Mouse (Mus musculus) thymus, postnatal 36 days (tissue): Measurements from ENCODE around the gene S100a6.

Experiments
- DNase-seq, 2 experiments: peaks; one replicate each; pipeline ENCODE4 v3.0.0; 2022; ENCODE audit warnings: mixed read lengths in 2 of 2

S100a6 gene

GRCm38 (mm10) chr3:90629298-90629697, 16.6 kb downstream of the S100a6 start:
- no peak for DNase-seq

- DNase-seq = no peak
These were observed 19.3 kb downstream of the S100a6 start for GRCm38 (mm10) chr3:90631984-90632383.

GRCm38 (mm10) chr3:90638511-90639275, 26.0 kb downstream of the S100a6 start:
- DNase-seq = no peak

GRCm38 (mm10) chr3:90639511-90640154, 27.0 kb downstream of the S100a6 start:
- DNase-seq = peak; percentile 64 to 65

GRCm38 (mm10) chr3:90640981-90641380, 28.3 kb downstream of the S100a6 start:
- DNase-seq = no peak

GRCm38 (mm10) chr3:90644220-90644619, 31.5 kb downstream of the S100a6 start:
- DNase-seq = peak; percentile 58 to 62

GRCm38 (mm10) chr3:90647291-90647690, 34.6 kb downstream of the S100a6 start:
- no peak for DNase-seq

- DNase-seq = no peak
These were observed 36.3 kb downstream of the S100a6 start for GRCm38 (mm10) chr3:90648981-90649380.

- DNase-seq = no peak
These were observed 37.1 kb downstream of the S100a6 start for GRCm38 (mm10) chr3:90649832-90650231.

- DNase-seq = peak; percentile 38 to 61
These were observed 40.3 kb downstream of the S100a6 start for GRCm38 (mm10) chr3:90652878-90653508.

GRCm38 (mm10) chr3:90653717-90654116, 41.0 kb downstream of the S100a6 start, which contains the start of gene S100a7a:
TSS of gene S100a7a (plus strand) at chr3:90654017.
- DNase-seq = no peak

- no peak for DNase-seq
These were observed 44.7 kb downstream of the S100a6 start for GRCm38 (mm10) chr3:90657405-90657804.

GRCm38 (mm10) chr3:90659364-90660044, 46.8 kb downstream of the S100a6 start:
- DNase-seq = no peak

GRCm38 (mm10) chr3:90664219-90664618, 51.5 kb downstream of the S100a6 start:
- no peak for DNase-seq

- DNase-seq = no peak
These were observed 56.2 kb downstream of the S100a6 start, which contains the start of gene S100a8 for GRCm38 (mm10) chr3:90668846-90669245. TSS of gene S100a8 (plus strand) at chr3:90668978.
